Mouse (Mus musculus) left cerebral cortex, adult 6 months (tissue): ENCODE measurements around the gene Ar. TPM values are rescaled to one million over a fixed set of nuclear protein-coding genes. Genes with fewer than 3 reads are reported as not detected.

Experiments
- long read RNA-seq, 2 experiments: library from polyadenylated mRNA; unstranded; transcript quantifications; one replicate each; pipeline ENCODE4 v2.0.0; 2019 to 2020
- polyA plus RNA-seq: library from polyadenylated mRNA; unstranded; fragments of <200 nt; fragmentation: Nextera tagmentation; gene quantifications from 2 replicates; pipeline ENCODE4 v1.2.3, GENCODE M21; 2021

Gene Ar
- 3.6 and 4.5 TPM in 2 replicates for polyA plus RNA-seq
- long read RNA-seq, experiment 1, full-length matches to known transcripts: 34 of 42 reads
- long read RNA-seq, experiment 1, partial matches to known transcripts: 1 of 42 reads
- long read RNA-seq, experiment 1, other reads (novel, unspliced or antisense): 7 of 42 reads
- long read RNA-seq, experiment 2, full-length matches to known transcripts: 5 of 27 reads
- long read RNA-seq, experiment 2, partial matches to known transcripts: 10 of 27 reads
- long read RNA-seq, experiment 2, other reads (novel, unspliced or antisense): 12 of 27 reads

DNA sequence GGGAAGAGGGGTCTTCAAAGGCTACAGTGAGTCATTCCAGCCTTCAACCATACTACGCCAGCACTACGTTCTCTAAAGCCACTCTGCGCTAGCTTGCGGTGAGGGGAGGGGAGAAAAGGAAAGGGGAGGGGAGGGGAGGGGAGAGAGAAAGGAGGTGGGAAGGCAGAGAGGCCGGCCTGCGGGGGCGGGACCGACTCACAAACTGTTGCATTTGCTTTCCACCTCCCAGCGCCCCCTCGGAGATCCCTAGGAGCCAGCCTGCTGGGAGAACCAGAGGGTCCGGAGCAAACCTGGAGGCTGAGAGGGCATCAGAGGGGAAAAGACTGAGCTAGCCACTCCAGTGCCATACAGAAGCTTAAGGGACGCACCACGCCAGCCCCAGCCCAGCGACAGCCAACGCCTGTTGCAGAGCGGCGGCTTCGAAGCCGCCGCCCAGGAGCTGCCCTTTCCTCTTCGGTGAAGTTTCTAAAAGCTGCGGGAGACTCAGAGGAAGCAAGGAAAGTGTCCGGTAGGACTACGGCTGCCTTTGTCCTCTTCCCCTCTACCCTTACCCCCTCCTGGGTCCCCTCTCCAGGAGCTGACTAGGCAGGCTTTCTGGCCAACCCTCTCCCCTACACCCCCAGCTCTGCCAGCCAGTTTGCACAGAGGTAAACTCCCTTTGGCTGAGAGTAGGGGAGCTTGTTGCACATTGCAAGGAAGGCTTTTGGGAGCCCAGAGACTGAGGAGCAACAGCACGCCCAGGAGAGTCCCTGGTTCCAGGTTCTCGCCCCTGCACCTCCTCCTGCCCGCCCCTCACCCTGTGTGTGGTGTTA, at the start of gene Ar:
TSS of gene Ar (plus strand) at position 239 of the 812 bp plus-strand sequence.

